Mouse (Mus musculus) frontal cortex, postnatal 14 days (tissue): ENCODE measurements at regions not wholly inside any gene's neighbourhood (a gene's known extent, or its start where the extent isn't known, plus 50 kb on each side); places are given as distances from the start of the nearest gene placed in this dataset.

Experiments
- DNase-seq, 2 experiments: peaks; one replicate each; pipeline ENCODE4 v3.0.0; 2022; ENCODE audit warnings: low spot score in 2 of 2

GRCm38 (mm10) chr1:51535414-51535813 is 57.2 kb upstream of the Nabp1 start:
- no peak for DNase-seq

GRCm38 (mm10) chr1:51531360-51531759 is 53.1 kb upstream of the Nabp1 start:
- DNase-seq: no peak

GRCm38 (mm10) chr1:51530191-51530926 is 52.1 kb upstream of the Nabp1 start:
- no peak for DNase-seq

DNA sequence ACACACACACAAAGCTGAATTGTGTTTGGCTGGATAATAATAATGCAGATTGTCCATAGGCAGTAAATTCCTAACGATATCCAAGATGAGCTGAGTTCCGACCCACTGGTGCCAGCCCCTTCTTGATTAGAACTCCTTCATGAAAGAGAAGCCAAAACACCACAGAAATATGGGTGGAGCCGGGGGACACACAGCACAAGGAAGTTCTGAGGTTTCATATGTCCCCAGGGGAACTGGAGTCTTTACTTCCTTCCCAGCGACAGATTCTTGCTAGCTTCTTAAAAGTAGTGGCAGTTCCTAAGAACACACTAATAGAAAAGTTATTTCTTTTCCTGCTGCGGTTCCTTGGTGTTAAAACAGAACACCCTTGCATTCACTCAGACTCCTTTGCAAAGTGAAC is 51.4 kb upstream of the Nabp1 start:
- DNase-seq: no peak

GRCm38 (mm10) chr1:51528671-51529070 is 50.4 kb upstream of the Nabp1 start:
- DNase-seq: no peak
